Mouse (Mus musculus) small intestine, adult 10 weeks (tissue): Measurements from ENCODE around the gene Mrpl49. TPM values are rescaled to one million over a fixed set of nuclear protein-coding genes. Genes with fewer than 3 reads are reported as not detected.

ENCODE experiments used
- polyA plus RNA-seq: library from polyadenylated mRNA; stranded (reverse); fragments of 350-450 nt; fragmentation: Illumina TruSeq; extraction: RNeasy Lipid Tissue Mini Kit (QIAGEN cat#74804); gene quantifications from one replicate; pipeline ENCODE4 v1.2.3, GENCODE M21; 2014; ENCODE audit warnings: low replicate concordance

The Mrpl49 gene
- polyA plus RNA-seq: 21.3 TPM

GRCm38 (mm10) chr19:6057313-6058096 lies at the start of gene Mrpl49, which contains the start of gene Fau:
TSS of gene Mrpl49 (minus strand) at chr19:6057785.
TSS of gene Fau (plus strand) at chr19:6057844.

GRCm38 (mm10) chr19:6105586-6105985 lies 48.0 kb upstream of the Mrpl49 start, which contains the start of gene Naaladl1:
TSS of gene Naaladl1 (plus strand) at chr19:6105782.

GRCm38 (mm10) chr19:6094119-6094518 lies 36.5 kb upstream of the Mrpl49 start, which contains the start of gene AC131692.1:
TSS of gene AC131692.1 (plus strand) at chr19:6094419.

GRCm38 (mm10) chr19:6084478-6085248 lies 27.1 kb upstream of the Mrpl49 start, which contains the start of the genes Zfpl1 and Cdca5:
TSS of gene Zfpl1 (minus strand) at chr19:6084956.
TSS of gene Cdca5 (plus strand) at chr19:6084983.

GRCm38 (mm10) chr19:6082156-6082555 lies 24.6 kb upstream of the Mrpl49 start, which contains the start of gene Gm28374:
TSS of gene Gm28374 (minus strand) at chr19:6082256.

GRCm38 (mm10) chr19:6079983-6080480 lies 22.4 kb upstream of the Mrpl49 start, which contains the start of gene Tmem262:
TSS of gene Tmem262 (plus strand) at chr19:6080033.

GRCm38 (mm10) chr19:6076564-6077393 lies 19.2 kb upstream of the Mrpl49 start, which contains the start of gene Vps51:
TSS of gene Vps51 (minus strand) at chr19:6077231.

GRCm38 (mm10) chr19:6067724-6068415 lies 10.3 kb upstream of the Mrpl49 start, which contains the start of gene Tm7sf2:
TSS of gene Tm7sf2 (minus strand) at chr19:6068373.

GRCm38 (mm10) chr19:6061021-6061533 lies 3.5 kb upstream of the Mrpl49 start, which contains the start of gene Znhit2:
TSS of gene Znhit2 (plus strand) at chr19:6061192.

GRCm38 (mm10) chr19:6046294-6047153 lies 11.1 kb downstream of the Mrpl49 start, which contains the start of gene Syvn1:
TSS of gene Syvn1 (plus strand) at chr19:6046576.

GRCm38 (mm10) chr19:6015511-6016315 lies 41.9 kb downstream of the Mrpl49 start, which contains the start of gene Capn1:
TSS of gene Capn1 (minus strand) at chr19:6015897.

Other genes starting within 250 kb of the Mrpl49 start
- gene Frmd8, start 182.5 kb downstream of the Mrpl49 start, polyA plus RNA-seq: 6.4 TPM
- gene Slc25a45, start 180.0 kb downstream of the Mrpl49 start, polyA plus RNA-seq: 29.7 TPM
- gene Tigd3, start 163.6 kb downstream of the Mrpl49 start, polyA plus RNA-seq: 0.97 TPM
- 8.6 TPM for gene Dpf2, start 144.8 kb downstream of the Mrpl49 start, polyA plus RNA-seq
- 2.5 TPM for gene Cdc42ep2, start 133.0 kb downstream of the Mrpl49 start, polyA plus RNA-seq
- gene Pola2, start 93.6 kb downstream of the Mrpl49 start, polyA plus RNA-seq: 4.1 TPM
- gene Slc22a20, start 71.6 kb downstream of the Mrpl49 start, polyA plus RNA-seq: not detected
- gene Capn1, start 41.9 kb downstream of the Mrpl49 start, polyA plus RNA-seq: 1.9 TPM
- gene Syvn1, start 11.2 kb downstream of the Mrpl49 start, polyA plus RNA-seq: 0.97 TPM
- 4.9 TPM for gene Fau, start 59 bp upstream of the Mrpl49 start, polyA plus RNA-seq
- not detected for gene Znhit2, start 3.4 kb upstream of the Mrpl49 start, polyA plus RNA-seq
- 0.97 TPM for gene Tm7sf2, start 10.6 kb upstream of the Mrpl49 start, polyA plus RNA-seq
- gene Vps51, start 19.4 kb upstream of the Mrpl49 start, polyA plus RNA-seq: 9.3 TPM
- not detected for gene Tmem262, start 22.2 kb upstream of the Mrpl49 start, polyA plus RNA-seq
- not detected for gene Gm28374, start 24.5 kb upstream of the Mrpl49 start, polyA plus RNA-seq
- not detected for gene Zfpl1, start 27.2 kb upstream of the Mrpl49 start, polyA plus RNA-seq
- gene Cdca5, start 27.2 kb upstream of the Mrpl49 start, polyA plus RNA-seq: 2.1 TPM
- gene AC131692.1, start 36.6 kb upstream of the Mrpl49 start, polyA plus RNA-seq: not detected
- 3.8 TPM for gene Naaladl1, start 48.0 kb upstream of the Mrpl49 start, polyA plus RNA-seq
- not detected for gene Sac3d1, start 60.9 kb upstream of the Mrpl49 start, polyA plus RNA-seq
- 4.0 TPM for gene Snx15, start 70.5 kb upstream of the Mrpl49 start, polyA plus RNA-seq
- 0.41 TPM for gene Batf2, start 83.2 kb upstream of the Mrpl49 start, polyA plus RNA-seq
- 1.0 TPM for gene Arl2, start 83.8 kb upstream of the Mrpl49 start, polyA plus RNA-seq
- 0.37 TPM for gene Majin, start 126.6 kb upstream of the Mrpl49 start, polyA plus RNA-seq
- gene Gpha2, start 168.6 kb upstream of the Mrpl49 start, polyA plus RNA-seq: not detected
- gene Ppp2r5b, start 178.1 kb upstream of the Mrpl49 start, polyA plus RNA-seq: 0.30 TPM
- 0.07 TPM for gene Atg2a, start 183.9 kb upstream of the Mrpl49 start, polyA plus RNA-seq
- gene Ehd1, start 218.9 kb upstream of the Mrpl49 start, polyA plus RNA-seq: 22.8 TPM
- gene Cdc42bpg, start 248.7 kb upstream of the Mrpl49 start, polyA plus RNA-seq: 4.0 TPM